Mouse (Mus musculus) erythroid progenitor cell, adult 5-6 weeks (primary cell): ENCODE data around the gene Comt. TPM values are rescaled to one million over a fixed set of nuclear protein-coding genes. Genes with fewer than 3 reads are reported as not detected.

Experiments
- ATAC-seq: replicated peaks from 2 replicates; pipeline ENCODE4 v1.8.0; 2016; ENCODE audit warnings: moderate number of reproducible peaks, mild to moderate bottlenecking, moderate TSS enrichment, inconsistent platforms; ENCODE audit not compliant: poor library complexity, low FRiP score, severe bottlenecking
- total RNA-seq, 2 experiments: library from RNA; stranded (forward) in 1 of 2; stranded (reverse) in 1 of 2; fragments of 150-400 nt in 1 of 2; fragments of 186-747, 209-891 nt in 1 of 2; gene quantifications; 2 replicates each; pipeline versions ENCODE4 v1.2.3 to v1.2.4; 2015 to 2017; ENCODE audit warnings: low replicate concordance in 2 of 2

Comt gene
- total RNA-seq (2015; ENCODE audit: low replicate concordance) (129 and 131 TPM in 2 replicates), total RNA-seq (2017; ENCODE audit: low replicate concordance) (66.4 and 67.4 TPM in 2 replicates)

DNA sequence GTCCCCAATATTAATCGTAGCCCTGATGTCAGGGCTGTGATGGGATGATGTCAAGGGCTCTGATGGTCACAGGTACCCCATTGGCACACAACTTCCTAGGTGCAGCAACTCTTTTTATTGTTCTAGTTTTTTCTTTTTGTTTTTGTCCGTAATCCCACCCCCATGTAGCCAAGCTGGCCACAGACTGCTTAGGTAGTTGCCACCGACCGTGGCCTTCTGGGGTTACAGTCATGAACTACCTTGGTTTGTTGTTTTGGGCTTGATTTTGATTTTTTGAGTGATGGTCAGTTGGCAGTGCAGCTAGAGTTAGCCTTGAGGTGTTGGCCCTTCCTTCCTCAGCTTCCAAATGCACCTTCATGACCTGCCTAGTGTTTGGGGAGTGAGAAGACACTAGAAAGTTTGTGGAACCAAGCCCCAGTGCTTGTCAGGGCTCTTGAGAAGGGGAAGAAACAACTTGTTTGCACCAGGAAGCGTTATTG is at the start of gene Comt:
Comt (minus strand) TSS at position 51 of the 479 bp plus-strand sequence.
- ATAC-seq = no peak

- ATAC-seq = no peak
These were observed 47.4 kb upstream of the Comt start for GRCm38 (mm10) chr16:18474021-18474420.

DNA sequence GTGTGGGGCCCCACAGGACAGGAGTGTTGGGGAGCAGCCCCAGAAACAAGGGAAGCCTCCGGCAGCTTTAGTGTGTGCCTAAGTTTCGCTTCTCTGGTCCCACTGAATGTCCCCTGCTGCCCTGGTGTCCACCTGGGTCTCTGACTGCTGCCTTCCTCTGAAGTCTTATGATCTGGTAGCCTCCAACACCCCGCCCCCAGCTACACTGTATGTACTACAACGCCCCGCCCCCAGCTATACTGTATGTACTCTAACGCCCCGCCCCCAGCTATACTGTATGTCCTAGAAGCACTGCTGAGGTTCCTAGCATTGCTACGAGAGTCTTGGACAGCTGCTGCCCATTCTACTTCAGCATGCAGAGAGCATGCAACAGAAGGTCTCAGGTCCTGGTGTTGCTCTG is 46.3 kb upstream of the Comt start:
- no peak for ATAC-seq

GRCm38 (mm10) chr16:18472416-18472815 is 45.8 kb upstream of the Comt start:
- ATAC-seq = no peak

DNA sequence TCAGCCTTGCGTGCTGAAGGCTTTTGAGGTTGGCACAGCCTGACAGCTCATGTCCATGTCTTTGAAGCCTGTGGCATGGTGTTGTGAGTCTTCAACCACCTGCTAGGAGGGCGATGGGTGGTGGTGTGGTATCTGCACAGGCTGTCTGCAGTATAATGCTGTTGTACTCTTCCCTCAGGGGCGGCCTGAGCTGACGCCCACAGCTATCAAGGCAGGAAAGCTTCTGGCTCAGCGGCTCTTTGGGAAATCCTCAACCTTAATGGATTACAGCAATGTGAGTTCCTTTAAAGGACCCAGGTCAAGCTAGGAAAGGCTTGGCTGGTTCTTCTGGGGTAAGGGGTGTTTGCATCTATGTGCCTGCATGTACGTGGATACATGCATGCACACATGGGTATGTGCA is 45.3 kb upstream of the Comt start:
- ATAC-seq = no peak

DNA sequence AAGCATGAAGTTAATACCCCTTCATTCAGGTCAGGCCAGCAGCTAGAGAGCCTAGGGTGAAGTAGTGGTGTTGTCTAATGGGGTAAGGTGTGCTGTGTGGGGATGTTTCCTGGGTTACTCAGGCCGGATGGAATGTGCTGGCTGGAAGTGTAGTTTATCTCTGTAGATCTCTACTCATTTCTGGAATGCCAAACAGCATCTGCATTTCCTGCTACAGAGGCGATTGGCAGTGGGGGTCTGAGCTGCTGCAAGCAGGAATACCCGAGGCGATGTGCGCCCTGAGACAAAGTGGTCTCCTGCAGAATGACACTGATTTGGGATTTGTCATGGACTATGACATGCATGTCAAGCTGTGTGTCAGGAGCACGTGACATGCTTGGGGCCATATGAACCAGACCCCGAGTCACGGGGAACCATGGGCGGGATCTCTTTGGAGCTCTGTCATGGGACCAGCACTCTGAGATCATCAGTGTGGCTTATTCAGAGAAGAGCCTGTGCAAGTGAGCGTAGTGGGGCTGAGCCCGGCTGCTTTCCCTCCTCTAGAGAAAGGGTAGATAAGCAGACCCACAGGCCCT is 44.8 kb upstream of the Comt start:
- no peak for ATAC-seq

GRCm38 (mm10) chr16:18470829-18471228 is 44.2 kb upstream of the Comt start:
- no peak for ATAC-seq

DNA sequence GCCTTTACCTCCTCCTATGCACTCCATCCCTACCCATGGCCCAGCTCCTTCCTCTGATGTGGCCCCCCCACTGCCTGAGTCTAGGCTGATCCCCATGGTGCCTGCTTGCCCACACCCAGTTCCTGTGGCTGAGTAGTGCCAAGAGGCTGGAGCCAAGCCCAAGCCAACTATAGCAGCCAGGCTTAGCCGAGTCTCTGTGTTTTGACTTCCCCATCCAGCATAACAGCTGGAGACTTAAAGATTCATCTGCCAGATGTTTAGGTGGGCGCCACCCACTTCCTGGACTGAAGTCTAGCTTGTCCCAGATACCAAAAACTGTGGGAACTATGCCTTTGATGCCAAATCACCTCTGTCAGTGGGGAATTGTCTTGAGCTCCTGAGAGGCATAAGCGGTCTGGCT is 37.6 kb upstream of the Comt start:
- no peak for ATAC-seq

GRCm38 (mm10) chr16:18462598-18462997 is 35.9 kb upstream of the Comt start:
- no peak for ATAC-seq

- no peak for ATAC-seq
These were observed 35.4 kb upstream of the Comt start for GRCm38 (mm10) chr16:18462031-18462430.

DNA sequence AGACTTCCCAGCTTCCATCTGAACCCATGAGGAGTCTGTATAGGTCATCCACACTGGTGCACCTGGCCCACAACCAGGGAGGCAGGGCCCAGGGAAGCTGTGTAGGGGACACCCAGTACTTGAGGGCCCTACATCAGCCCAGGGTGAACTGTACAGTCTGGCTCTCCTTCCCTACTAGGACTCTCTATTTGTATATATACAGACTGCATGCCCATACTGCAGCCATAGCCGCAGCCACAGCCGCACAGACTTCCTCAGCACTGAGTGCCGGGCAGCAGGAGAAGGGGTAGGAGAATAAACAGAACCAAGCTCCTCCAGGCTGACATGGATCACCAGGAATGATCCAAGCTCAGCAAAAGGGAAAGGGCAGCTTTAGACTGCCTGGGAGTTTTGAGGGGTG is 34.2 kb upstream of the Comt start:
- ATAC-seq = no peak

DNA sequence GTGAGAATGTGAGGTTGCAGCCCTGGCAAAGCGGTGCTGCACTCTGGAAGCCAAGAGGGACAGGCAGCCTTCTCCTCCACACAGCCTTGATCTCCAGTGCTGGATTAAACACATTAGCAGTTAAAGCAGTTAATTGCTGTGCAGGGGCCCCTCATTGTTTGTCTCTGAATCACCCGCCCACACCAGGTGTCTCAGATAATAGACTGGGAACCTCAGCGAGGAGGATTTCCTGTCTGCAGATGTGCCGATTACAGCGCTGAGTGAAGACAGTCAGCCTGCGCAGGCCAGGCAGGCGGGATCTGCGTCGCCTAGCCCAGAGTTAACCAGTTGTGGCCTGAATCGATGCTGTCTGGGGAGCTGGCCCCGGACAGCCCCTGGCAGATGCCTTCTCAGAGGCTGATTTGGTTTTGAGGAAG is 33.3 kb upstream of the Comt start:
- no peak for ATAC-seq

GRCm38 (mm10) chr16:18459335-18459954 is 32.8 kb upstream of the Comt start:
- no peak for ATAC-seq

DNA sequence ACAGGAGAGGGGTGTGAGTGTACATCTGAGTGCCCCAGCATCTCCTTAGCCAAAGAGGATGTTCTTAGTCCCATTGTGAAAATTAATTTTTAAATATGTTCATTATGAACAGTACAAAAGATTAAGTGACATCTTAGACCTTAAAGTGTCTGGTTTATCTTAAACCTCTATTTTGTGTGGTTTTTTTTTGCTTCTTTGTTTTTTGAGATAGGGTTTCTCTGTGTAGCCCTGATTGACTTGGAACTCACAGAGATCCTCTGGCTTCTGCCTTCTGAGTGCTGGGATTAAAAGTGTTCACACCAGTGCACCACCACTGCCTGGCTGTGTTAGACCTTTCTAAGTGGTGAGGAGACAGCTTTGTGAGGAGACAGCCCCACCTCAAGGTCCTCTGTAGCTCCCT is 32.0 kb upstream of the Comt start:
- ATAC-seq = no peak

GRCm38 (mm10) chr16:18455407-18455806 is 28.8 kb upstream of the Comt start:
- no peak for ATAC-seq

DNA sequence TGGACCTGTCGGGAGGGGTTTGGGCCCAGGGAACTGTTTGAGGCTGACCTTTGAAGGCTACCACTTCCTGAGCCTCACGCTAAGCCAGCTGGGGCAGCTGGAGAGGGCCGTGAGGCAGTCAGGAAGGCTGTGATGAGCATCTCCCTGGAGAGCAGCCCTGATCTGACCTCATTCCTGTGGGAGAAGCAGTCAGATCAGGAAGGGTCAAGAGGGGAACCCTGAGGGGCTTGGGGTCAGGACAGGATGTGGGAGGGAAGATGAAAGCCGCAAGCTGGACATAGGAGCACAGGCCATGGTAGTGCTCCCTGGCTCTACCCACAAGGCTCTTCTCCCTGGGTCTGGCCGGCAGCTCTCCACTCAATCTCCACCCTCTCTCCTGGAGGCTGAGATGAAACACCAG is 27.2 kb upstream of the Comt start:
- ATAC-seq = no peak

GRCm38 (mm10) chr16:18452361-18452862 is 25.8 kb upstream of the Comt start:
- no peak for ATAC-seq

GRCm38 (mm10) chr16:18451486-18452181 is 25.0 kb upstream of the Comt start:
- no peak for ATAC-seq

DNA sequence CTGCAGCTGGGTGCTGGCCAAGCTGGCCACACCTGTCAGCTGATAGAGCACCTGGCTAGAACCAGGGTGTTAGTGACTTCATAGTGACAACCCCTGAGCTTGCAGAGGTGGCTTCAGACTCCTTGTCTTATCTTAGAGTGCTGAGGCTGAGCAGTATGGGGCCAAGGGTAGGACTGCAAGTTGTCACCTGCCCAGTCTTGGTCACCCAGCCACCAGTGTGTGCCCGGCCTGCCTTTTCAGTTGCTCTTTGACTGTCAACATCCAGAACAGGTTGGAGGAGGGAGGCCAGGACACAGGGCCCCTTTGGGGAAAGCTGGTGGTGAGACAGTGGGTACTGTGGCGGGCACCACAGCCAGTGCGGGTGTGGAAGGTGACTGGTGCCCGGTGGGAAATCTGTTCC is 22.4 kb upstream of the Comt start:
- no peak for ATAC-seq

DNA sequence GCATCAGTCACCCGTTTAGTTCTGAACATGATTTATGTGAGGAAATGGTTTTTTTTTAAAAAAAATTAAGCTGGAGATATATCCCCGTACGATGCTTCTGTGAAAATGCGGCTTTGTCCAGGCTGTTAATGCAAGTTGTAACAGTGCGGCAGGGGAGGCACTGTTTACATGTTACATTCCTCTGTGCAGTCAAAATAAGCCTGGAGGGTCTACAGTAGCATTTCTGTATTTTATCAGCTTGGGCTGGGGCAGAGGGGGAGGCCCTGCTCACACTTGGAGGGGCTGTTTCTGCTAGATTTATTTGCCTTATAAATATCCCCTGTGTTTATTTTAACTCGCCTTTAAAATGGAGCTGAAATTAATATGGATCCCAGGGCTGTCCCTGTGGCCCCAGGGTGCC is 21.5 kb upstream of the Comt start:
- ATAC-seq = no peak

GRCm38 (mm10) chr16:18447243-18447642 is 20.6 kb upstream of the Comt start:
- no peak for ATAC-seq
